Mouse (Mus musculus): ENCODE results near the gene Atp8b2. TPM values are rescaled to one million over a fixed set of nuclear protein-coding genes. Genes with fewer than 3 reads are reported as not detected.

Gene Atp8b2
- polyA plus RNA-seq, 1 experiment from 2014 or later, result 11.2 TPM

DNA sequence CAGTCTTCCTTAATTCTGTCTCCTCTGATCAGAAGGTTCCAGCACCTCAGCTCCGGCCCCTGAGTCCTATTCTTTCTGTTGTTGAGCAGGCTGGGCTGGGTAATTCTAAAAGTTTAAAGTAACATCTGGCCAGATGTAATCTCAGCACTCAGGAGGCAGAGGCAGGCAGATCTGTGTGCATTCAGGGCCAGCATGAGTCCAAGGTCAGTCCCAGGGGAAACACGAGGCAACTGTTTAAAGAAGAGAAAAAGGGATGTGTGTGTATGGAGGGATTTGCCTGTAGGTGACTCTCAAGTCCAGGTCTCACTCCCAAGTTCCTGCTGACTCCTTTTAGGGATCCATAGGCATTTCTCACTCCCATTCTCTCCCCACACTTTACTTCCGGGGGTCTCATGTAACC lies 55.5 kb downstream of the Atp8b2 start:
- no peaks in the 10 kb centered on the region for H3K36me3 ChIP-seq (ENCODE audit: control insufficient read depth, insufficient read depth, low read length)
- no peak overlapping the region for H3K9ac ChIP-seq (ENCODE audit: low read depth, low read length)
- ATAC-seq (replicated peaks; ENCODE audit: insufficient number of reproducible peaks, low FRiP score, low TSS enrichment), result no peak
- no peak overlapping the region for H3K27ac ChIP-seq (ENCODE audit: low read depth, low read length)
- H3K4me3 ChIP-seq (ENCODE audit: low read depth, low read length), result no peak overlapping the region
- no peak overlapping the region for H3K4me2 ChIP-seq
- H3K4me1 ChIP-seq (ENCODE audit: control insufficient read depth, insufficient read depth, low read length), result peaks cover 4% of the 10 kb centered on the region; the same call in 1 of the 2 replicates
- 85% methylated on average over 3 of the region's 3 CpGs for WGBS (ENCODE audit: insufficient replicate concordance)
- H3K27me3 ChIP-seq (ENCODE audit: control insufficient read depth, insufficient read depth, low read length), result peaks cover 22% of the 10 kb centered on the region
- H3K9me3 ChIP-seq (replicated peaks; ENCODE audit: control insufficient read depth, low read length), result no peaks in the 10 kb centered on the region

DNA sequence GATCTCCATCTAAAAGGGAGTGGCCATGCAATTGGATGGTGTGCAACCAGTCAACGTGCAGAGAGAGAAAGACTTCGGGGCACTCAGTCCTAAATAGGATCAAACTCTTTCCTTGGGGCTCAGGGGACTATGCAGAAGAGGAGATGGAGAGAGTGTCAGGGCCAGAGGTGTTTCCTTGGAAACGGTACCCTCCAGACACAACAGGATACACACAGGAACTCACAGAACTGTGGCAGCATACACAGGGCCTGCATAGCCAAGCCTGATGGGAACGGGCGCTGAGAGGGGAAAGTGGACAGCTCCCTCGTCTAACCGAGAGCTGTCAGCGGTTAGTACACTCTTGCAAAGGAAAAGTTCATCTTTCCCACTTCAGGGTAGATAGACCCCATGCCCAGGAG lies 63.8 kb downstream of the Atp8b2 start:
- Histone ChIP-seq H3K9me3 (replicated peaks; ENCODE audit: control insufficient read depth, low read length) (no peaks in the 10 kb centered on the region), H3K4me2 (no peak overlapping the region), H3K4me3 (ENCODE audit: low read depth, low read length) (no peak overlapping the region), H3K27me3 (ENCODE audit: control insufficient read depth, insufficient read depth, low read length) (peaks cover 14% of the 10 kb centered on the region; the same call in 1 of the 2 replicates), H3K4me1 (ENCODE audit: control insufficient read depth, insufficient read depth, low read length) (peaks cover 13% of the 10 kb centered on the region), H3K9ac (ENCODE audit: low read depth, low read length) (no peak overlapping the region), H3K36me3 (ENCODE audit: control insufficient read depth, insufficient read depth, low read length) (no peaks in the 10 kb centered on the region), H3K27ac (ENCODE audit: low read depth, low read length) (no peak overlapping the region)
- 42% methylated on average over 8 of the region's 8 CpGs for WGBS (ENCODE audit: insufficient replicate concordance)
- no peak for ATAC-seq (replicated peaks; ENCODE audit: insufficient number of reproducible peaks, low FRiP score, low TSS enrichment)

- peaks cover 13% of the 10 kb centered on the region for H3K4me1 ChIP-seq (ENCODE audit: control insufficient read depth, insufficient read depth, low read length)
- no peaks in the 10 kb centered on the region for H3K9me3 ChIP-seq (replicated peaks; ENCODE audit: control insufficient read depth, low read length)
- ATAC-seq (replicated peaks; ENCODE audit: insufficient number of reproducible peaks, low FRiP score, low TSS enrichment), result no peak
- H3K9ac ChIP-seq (ENCODE audit: low read depth, low read length), result no peak overlapping the region
- WGBS (ENCODE audit: insufficient replicate concordance), result 44% methylated on average over 5 of the region's 5 CpGs
- H3K27me3 ChIP-seq (ENCODE audit: control insufficient read depth, insufficient read depth, low read length), result peaks cover 14% of the 10 kb centered on the region; the same call in 1 of the 2 replicates
- H3K27ac ChIP-seq (ENCODE audit: low read depth, low read length), result no peak overlapping the region
- H3K4me2 ChIP-seq, result no peak overlapping the region
- H3K36me3 ChIP-seq (ENCODE audit: control insufficient read depth, insufficient read depth, low read length), result no peaks in the 10 kb centered on the region
- H3K4me3 ChIP-seq (ENCODE audit: low read depth, low read length), result no peak overlapping the region
Measured at GRCm38 (mm10) chr3:89898870-89899510, 64.3 kb downstream of the Atp8b2 start.

DNA sequence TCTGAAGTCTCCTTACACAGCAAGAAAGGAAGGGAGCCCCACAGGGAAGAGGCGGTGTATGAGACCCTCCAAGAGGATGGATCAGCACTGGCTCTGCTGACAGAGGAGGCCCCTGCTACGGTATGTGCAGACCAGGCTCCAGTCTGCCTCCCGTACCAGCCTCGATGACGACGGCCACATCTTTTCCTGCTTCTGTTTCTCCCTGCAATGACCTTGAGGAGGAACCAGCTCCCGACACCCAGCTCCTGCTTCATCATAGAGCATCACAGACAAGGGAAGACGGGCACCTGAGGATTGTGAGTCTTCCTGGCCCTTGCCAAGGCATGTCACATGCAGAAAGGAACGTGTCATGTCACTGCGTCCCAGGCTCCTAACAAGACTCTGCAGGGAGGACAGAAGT lies 65.3 kb downstream of the Atp8b2 start:
- no peak for ATAC-seq (replicated peaks; ENCODE audit: insufficient number of reproducible peaks, low FRiP score, low TSS enrichment)
- no peaks in the 10 kb centered on the region for H3K9me3 ChIP-seq (replicated peaks; ENCODE audit: control insufficient read depth, low read length)
- 69% methylated on average over 10 of the region's 10 CpGs for WGBS (ENCODE audit: insufficient replicate concordance)

GRCm38 (mm10) chr3:89897204-89897796 lies 66.0 kb downstream of the Atp8b2 start:
- H3K4me3 ChIP-seq (ENCODE audit: low read depth, low read length), result no peak overlapping the region
- no peak overlapping the region for H3K4me2 ChIP-seq
- H3K27ac ChIP-seq (ENCODE audit: low read depth, low read length), result no peak overlapping the region
- 69% methylated on average over 8 of the region's 8 CpGs for WGBS (ENCODE audit: insufficient replicate concordance)
- no peaks in the 10 kb centered on the region for H3K36me3 ChIP-seq (ENCODE audit: control insufficient read depth, insufficient read depth, low read length)
- peaks cover 12% of the 10 kb centered on the region; the same call in 1 of the 2 replicates for H3K27me3 ChIP-seq (ENCODE audit: control insufficient read depth, insufficient read depth, low read length)
- no peaks in the 10 kb centered on the region for H3K9me3 ChIP-seq (replicated peaks; ENCODE audit: control insufficient read depth, low read length)
- peaks cover 13% of the 10 kb centered on the region for H3K4me1 ChIP-seq (ENCODE audit: control insufficient read depth, insufficient read depth, low read length)
- no peak overlapping the region for H3K9ac ChIP-seq (ENCODE audit: low read depth, low read length)
- ATAC-seq (replicated peaks; ENCODE audit: insufficient number of reproducible peaks, low FRiP score, low TSS enrichment), result no peak

More for the DNA sequence above, 65.3 kb downstream of the Atp8b2 start:
- Histone ChIP-seq H3K4me2 (no peak overlapping the region), H3K9ac (ENCODE audit: low read depth, low read length) (no peak overlapping the region), H3K27ac (ENCODE audit: low read depth, low read length) (no peak overlapping the region), H3K4me3 (ENCODE audit: low read depth, low read length) (no peak overlapping the region), H3K27me3 (ENCODE audit: control insufficient read depth, insufficient read depth, low read length) (peaks cover 13% of the 10 kb centered on the region; the same call in 1 of the 2 replicates), H3K4me1 (ENCODE audit: control insufficient read depth, insufficient read depth, low read length) (peaks cover 13% of the 10 kb centered on the region), H3K36me3 (ENCODE audit: control insufficient read depth, insufficient read depth, low read length) (no peaks in the 10 kb centered on the region)

DNA sequence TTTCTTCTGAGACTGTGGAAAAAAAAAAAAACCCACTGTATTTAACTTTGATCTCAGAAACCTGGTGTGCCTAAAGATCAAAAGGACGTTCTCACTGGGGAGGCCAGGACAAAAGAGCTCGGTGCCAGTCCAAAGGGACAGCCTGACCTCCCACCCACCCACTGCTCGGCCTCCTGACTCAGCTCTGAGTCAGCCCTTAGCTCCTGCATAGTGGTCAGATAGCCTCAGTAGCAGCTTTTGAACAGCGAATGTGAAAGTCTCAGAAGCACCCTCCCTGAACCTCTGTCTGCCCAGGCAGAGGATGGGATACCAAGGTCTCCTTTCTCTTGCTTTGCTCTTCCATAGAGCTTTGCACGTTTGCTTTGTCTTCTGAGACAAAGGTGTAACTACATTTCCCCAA lies 66.7 kb downstream of the Atp8b2 start:
- H3K9ac ChIP-seq (ENCODE audit: low read depth, low read length), result no peak overlapping the region
- no peak for ATAC-seq (replicated peaks; ENCODE audit: insufficient number of reproducible peaks, low FRiP score, low TSS enrichment)
- peaks cover 7% of the 10 kb centered on the region for H3K4me1 ChIP-seq (ENCODE audit: control insufficient read depth, insufficient read depth, low read length)
- peaks cover 12% of the 10 kb centered on the region; the same call in 1 of the 2 replicates for H3K27me3 ChIP-seq (ENCODE audit: control insufficient read depth, insufficient read depth, low read length)
- H3K36me3 ChIP-seq (ENCODE audit: control insufficient read depth, insufficient read depth, low read length), result no peaks in the 10 kb centered on the region
- H3K9me3 ChIP-seq (replicated peaks; ENCODE audit: control insufficient read depth, low read length), result no peaks in the 10 kb centered on the region
- H3K4me3 ChIP-seq (ENCODE audit: low read depth, low read length), result no peak overlapping the region
- 25% methylated on average over 5 of the region's 5 CpGs for WGBS (ENCODE audit: insufficient replicate concordance)
- no peak overlapping the region for H3K4me2 ChIP-seq
- H3K27ac ChIP-seq (ENCODE audit: low read depth, low read length), result no peak overlapping the region

DNA sequence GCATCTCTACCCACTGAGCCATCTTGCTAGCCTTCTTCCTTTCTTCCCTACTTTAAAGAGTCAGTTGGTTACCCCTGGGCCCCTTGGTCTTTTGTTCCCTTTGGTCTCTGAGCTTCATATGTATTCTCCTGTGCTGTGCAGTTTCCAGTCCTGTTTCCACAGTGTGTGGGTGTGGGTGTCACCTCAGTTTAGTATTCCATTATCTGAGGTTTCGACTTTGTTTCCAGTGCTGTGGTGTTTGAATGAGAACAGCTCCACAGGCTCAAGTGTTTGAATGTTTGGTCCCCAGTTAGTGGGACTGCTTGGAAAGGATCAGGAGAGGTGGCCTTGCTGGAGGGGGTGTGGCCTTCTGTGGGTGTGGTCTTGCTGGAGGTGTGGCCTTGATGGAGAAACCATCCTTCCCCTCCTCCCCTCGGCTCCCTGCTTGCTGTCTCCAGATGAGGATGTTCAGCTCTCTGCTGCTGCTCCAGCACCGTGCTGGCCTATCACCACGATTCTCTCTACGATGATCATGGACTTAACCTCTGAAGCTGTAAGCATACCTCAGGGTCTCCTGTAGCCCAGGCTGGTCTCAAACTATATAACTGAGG lies 70.7 kb downstream of the Atp8b2 start:
- no peaks in the 10 kb centered on the region for H3K4me1 ChIP-seq (ENCODE audit: control insufficient read depth, insufficient read depth, low read length)
- no peak overlapping the region for H3K9ac ChIP-seq (ENCODE audit: low read depth, low read length)
- no peak overlapping the region for H3K4me3 ChIP-seq (ENCODE audit: low read depth, low read length)
- no peaks in the 10 kb centered on the region for H3K9me3 ChIP-seq (replicated peaks; ENCODE audit: control insufficient read depth, low read length)
- ATAC-seq (replicated peaks; ENCODE audit: insufficient number of reproducible peaks, low FRiP score, low TSS enrichment), result no peak
- peaks cover 6% of the 10 kb centered on the region; the same call in 1 of the 2 replicates for H3K27me3 ChIP-seq (ENCODE audit: control insufficient read depth, insufficient read depth, low read length)
- H3K4me2 ChIP-seq, result no peak overlapping the region
- H3K27ac ChIP-seq (ENCODE audit: low read depth, low read length), result no peak overlapping the region
- WGBS (ENCODE audit: insufficient replicate concordance), result 80% methylated on average over 5 of the region's 5 CpGs
- H3K36me3 ChIP-seq (ENCODE audit: control insufficient read depth, insufficient read depth, low read length), result no peaks in the 10 kb centered on the region

DNA sequence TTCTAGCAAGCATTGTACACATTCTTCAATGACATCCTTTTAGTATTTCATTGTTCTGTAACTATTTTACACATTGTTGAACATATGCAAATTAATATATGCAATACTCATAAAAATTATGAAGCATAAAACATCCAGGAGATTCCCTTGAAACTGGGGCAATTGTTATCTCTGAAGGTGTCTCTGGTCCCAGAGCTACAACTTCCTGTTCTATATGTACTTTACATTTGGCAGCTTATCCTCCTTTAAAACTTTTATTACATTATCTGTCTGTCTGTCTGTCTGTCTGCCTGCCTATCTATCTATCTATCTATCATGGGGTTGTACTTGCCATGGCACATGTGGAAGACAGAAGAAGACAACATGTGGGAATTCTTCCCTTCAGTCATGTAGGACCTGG lies 71.6 kb downstream of the Atp8b2 start:
- ATAC-seq (replicated peaks; ENCODE audit: insufficient number of reproducible peaks, low FRiP score, low TSS enrichment), result no peak
- H3K36me3 ChIP-seq (ENCODE audit: control insufficient read depth, insufficient read depth, low read length), result no peaks in the 10 kb centered on the region

More for the DNA sequence above, 71.6 kb downstream of the Atp8b2 start:
- Histone ChIP-seq H3K27me3 (ENCODE audit: control insufficient read depth, insufficient read depth, low read length) (no peaks in the 10 kb centered on the region), H3K9ac (ENCODE audit: low read depth, low read length) (no peak overlapping the region), H3K9me3 (replicated peaks; ENCODE audit: control insufficient read depth, low read length) (no peaks in the 10 kb centered on the region), H3K4me1 (ENCODE audit: control insufficient read depth, insufficient read depth, low read length) (no peaks in the 10 kb centered on the region), H3K4me3 (ENCODE audit: low read depth, low read length) (no peak overlapping the region), H3K27ac (ENCODE audit: low read depth, low read length) (no peak overlapping the region), H3K4me2 (no peak overlapping the region)

Data from heart, embryonic 11.5 days (tissue).